Mouse (Mus musculus) common myeloid progenitor, adult 5-6 weeks (primary cell): ENCODE measurements around the gene AC140267.1. TPM values are rescaled to one million over a fixed set of nuclear protein-coding genes. Genes with fewer than 3 reads are reported as not detected.

Source experiments
- ATAC-seq: replicated peaks from 2 replicates; pipeline ENCODE4 v1.8.0; 2016; ENCODE audit warnings: low read depth, mild to moderate bottlenecking, moderate TSS enrichment, inconsistent platforms; ENCODE audit not compliant: poor library complexity, severe bottlenecking
- total RNA-seq: library from RNA; stranded (forward); fragments of 200-1000, 187-1606 nt; gene quantifications from 2 replicates; pipeline ENCODE4 v1.2.3, GENCODE M21; 2017

The AC140267.1 gene
- not detected in 2 replicates for total RNA-seq

- ATAC-seq, result no peak
Measured at GRCm38 (mm10) chr15:80235535-80235934, at the start of gene AC140267.1. Gene AC140267.1, plus strand, starts transcription at chr15:80235835.

DNA sequence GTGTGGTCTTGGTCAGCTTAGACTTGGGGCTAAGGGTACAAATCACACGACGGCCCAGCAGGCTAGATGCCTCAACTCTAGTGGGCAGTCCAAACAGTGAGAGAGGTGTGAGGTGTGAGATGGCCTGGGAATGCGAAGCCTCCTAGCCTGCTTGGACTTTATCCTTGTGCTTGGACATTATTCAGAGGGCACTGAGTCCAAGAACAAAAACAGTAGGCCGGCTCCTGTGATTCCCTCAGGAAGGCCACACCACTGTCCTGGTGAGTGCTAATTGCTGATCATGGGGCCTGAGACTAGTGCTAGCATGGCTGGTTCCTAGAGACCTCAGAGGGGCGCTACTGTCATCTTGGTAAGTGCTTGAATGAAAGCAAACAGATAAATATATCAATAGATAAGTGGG lies 46.7 kb upstream of the AC140267.1 start:
- ATAC-seq, result no peak

GRCm38 (mm10) chr15:80190075-80190474 lies 45.6 kb upstream of the AC140267.1 start:
- ATAC-seq, result no peak

GRCm38 (mm10) chr15:80191585-80192245 lies 43.9 kb upstream of the AC140267.1 start:
- ATAC-seq, result no peak

DNA sequence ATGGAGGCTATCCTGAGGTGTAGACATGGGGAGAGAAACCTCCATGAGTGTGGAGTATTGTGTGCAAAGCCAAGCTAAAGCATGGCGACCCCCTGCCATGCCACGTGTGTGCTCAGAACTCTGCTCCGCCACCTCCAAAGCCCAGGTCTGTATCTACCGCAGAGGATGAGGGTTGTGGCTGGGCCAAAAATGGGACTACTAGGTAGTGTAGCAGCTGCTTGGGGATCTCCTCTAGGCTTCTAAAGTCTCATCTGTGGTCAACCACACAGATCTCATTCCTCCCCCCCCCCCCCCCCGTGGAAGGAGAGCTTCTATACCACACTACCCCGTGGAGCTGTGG lies 43.4 kb upstream of the AC140267.1 start:
- ATAC-seq, result no peak

- no peak for ATAC-seq
Measured at GRCm38 (mm10) chr15:80192847-80193246, 42.8 kb upstream of the AC140267.1 start.

- ATAC-seq, result no peak
Measured at GRCm38 (mm10) chr15:80199556-80199955, 36.1 kb upstream of the AC140267.1 start.

- no peak for ATAC-seq
Measured at GRCm38 (mm10) chr15:80202111-80202775, 33.4 kb upstream of the AC140267.1 start.

DNA sequence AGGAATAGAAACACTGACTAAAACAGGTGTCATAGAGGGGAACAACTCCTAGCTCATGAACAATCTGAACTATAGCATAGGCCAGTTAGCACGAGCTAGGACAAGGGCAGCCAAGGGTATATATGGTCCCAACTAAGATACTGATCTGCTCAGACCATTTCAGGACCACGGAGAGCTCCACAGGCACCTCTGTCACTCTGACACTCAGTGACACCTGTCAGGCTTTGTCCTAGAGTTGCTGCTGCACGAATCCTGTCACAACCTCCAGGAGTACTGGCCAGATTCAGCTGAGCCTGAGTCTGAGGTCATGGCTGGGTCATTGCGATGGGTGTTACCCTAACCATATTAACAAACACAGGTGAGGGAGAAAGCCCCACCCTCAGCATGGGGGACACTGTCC lies 32.2 kb upstream of the AC140267.1 start:
- 0 out of 2 replicates have a peak, but pooled peaks have one; percentile 25 for ATAC-seq

DNA sequence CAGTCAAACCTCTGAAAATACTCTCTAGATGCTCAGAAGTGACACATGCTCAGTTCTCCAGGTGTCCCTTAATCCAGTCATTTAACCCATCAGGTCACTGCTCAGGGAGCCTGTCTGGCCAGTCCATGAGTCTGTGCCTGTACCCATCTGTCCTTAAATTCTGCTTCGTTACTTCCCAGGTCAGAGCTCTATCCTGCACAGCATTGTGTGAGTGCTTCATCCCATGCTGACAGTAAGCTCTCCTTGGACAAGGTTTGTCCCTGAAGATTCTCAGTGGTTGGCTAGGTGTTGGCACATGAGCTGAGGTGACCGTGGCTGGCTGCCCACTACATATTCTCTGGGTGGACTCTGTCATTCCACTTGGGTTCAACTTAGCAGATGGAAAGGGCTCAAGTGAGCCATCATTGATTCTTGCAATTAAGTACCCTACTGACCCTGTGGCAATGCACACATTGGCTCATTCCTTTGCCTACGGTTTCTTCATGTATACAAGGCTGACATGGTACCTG lies 29.5 kb upstream of the AC140267.1 start:
- no peak for ATAC-seq

DNA sequence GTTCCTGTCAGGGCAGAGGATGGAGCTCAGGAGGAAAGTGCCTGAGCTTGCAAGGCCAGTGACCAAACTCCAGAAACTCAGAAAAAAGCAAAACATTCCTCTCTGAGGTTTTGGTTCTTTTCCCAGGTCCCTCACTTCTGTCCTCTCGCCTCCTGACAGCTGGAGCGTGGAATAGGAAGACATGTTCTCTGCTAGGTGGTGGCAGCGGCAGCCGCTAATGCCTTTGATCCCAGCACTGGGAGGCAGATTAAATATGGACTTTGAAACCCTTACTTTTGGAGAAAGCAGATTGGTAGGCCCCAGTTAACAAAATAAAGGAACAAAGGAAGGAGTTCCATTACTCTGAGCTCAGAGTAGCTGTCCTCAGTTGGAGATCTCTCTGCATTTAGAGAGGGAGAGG lies 27.2 kb upstream of the AC140267.1 start:
- ATAC-seq, result no peak

DNA sequence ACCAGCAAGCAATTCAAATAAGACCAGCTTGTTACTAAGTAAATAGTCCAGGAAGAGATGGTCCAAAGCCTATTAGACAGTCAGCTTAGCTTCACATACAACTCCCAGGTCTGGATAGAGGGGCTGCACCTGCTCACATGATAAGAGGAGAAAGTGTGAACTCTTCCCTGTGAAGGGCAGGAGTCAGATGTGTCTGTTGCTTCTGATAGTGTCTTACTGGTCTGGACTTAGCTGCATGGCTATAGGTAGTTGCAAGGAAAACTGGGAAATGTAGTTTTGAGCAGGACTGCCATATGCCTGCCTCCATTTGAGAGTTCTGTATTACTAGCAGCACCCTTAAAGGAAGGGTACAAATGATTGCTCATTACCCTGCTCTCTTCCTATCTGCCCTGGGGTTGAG lies 21.9 kb upstream of the AC140267.1 start:
- ATAC-seq, result no peak

DNA sequence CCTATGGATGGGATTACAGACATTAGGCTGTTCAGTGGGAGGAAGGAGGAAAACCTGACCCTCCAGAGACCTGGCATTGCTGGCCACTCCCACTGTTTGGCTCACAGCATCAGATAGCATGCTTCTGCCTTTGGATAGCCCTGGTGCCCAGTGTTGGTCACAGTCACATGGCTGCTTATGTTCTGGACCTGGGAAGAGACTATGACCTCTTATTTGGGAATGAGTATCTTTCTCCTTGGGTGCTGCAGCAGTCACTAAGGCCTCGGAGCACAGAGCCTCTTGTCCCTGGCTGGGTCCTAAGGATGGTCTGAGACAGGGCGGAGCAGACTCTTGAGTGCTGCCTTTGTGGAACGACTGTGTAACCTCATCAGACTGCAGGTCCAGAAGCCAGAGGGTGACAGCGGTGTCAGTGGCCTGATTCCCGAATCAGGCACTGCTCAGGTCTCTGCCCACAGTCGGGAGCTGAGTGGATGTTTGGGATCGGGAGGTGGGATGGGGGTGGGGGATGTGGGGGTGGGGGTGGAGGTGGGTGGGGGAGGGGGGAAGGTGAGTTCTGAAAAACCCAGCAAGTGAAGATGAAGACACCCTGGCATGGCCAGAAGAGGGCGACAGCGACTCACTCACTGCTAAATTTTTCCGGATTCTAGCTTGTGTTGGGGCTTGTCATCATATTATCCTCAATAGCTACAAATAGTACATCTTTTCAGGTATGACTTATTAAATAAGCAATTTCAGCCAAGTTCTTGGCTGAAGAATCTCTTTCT lies 19.7 kb upstream of the AC140267.1 start:
- no peak for ATAC-seq

- ATAC-seq, result 0 out of 2 replicates have a peak, but pooled peaks have one; percentile 16
Measured at GRCm38 (mm10) chr15:80216480-80216820, 19.2 kb upstream of the AC140267.1 start.

GRCm38 (mm10) chr15:80217476-80217875 lies 18.2 kb upstream of the AC140267.1 start:
- ATAC-seq, result no peak

GRCm38 (mm10) chr15:80219211-80219610 lies 16.4 kb upstream of the AC140267.1 start:
- peak; percentile 56 for ATAC-seq

DNA sequence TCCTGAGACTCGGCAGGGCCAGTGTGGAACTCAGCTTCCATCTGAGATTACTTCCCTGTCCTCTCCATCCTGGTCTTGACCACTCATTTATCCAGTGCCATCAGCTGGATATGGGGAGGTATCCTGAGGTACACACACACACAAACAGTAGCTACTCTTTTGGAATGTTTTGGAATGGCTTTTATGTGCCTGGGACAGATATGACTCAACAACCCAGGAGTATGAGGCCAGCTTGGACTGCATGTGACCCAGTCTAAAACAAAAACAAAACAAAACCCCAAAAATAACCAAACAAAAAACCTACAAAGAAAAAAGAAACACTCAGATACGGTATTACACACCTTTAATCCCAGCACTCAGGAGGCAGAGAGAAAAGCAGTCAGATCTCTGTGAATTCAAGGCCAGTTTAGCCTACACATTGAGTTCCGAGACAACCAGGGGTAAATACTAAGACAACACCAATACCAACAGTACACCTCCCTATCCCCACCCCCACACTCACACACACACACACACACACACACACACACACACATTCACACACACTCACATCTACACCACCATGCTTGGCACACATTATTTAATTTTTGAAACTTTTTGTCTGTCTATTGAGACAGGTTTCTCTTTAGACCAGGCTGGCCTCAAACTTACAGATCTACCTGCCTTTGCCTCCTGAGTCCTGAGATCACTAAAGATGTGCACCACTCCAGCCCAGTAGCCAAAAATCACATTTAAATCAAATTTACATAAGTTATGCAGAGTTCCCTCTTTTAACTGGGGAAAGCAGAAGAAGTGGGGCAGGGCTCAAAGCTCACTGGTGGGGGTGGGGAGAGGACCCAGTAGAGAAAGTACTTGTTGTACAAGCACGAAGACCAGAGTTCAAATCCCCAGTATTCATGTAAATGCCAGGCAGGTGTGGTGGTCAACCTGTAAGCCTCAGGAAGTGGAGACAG lies 15.7 kb upstream of the AC140267.1 start:
- ATAC-seq, result no peak

- no peak for ATAC-seq
Measured at GRCm38 (mm10) chr15:80221031-80221430, 14.6 kb upstream of the AC140267.1 start.

DNA sequence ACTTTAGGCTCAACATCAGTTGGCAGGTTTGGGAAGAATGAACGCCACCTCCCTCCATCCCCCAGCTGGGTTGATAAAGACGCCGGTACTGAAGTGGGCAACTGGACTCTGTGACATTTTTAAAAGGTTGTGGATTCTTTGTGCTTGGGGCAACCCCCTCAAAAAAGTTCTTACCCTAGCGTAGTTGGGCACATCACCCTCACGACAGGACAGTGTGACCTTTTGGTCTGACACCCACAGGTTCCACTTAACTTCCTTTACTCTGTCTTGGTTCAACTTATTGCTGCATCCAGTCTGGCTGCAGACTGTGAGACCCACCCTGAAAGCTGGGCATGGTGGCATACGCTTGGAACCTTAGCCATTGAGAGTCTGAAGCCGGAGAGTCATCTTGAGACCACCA lies 11.9 kb upstream of the AC140267.1 start:
- ATAC-seq, result no peak

GRCm38 (mm10) chr15:80225208-80225607 lies 10.4 kb upstream of the AC140267.1 start:
- ATAC-seq, result peak; percentile 89
